Mouse (Mus musculus): Measurements from ENCODE around the gene Tmem88b.
"Not testable (repeated sequence)": the region's sequence is repeated elsewhere in the genome, so short reads cannot be mapped to it uniquely, and the experiment has no call there.

Tmem88b gene

GRCm38 (mm10) chr4:155788833-155789232, 3.2 kb upstream of the Tmem88b start:
- DNase-seq (ENCODE audit: inconsistent ontology term): not testable (repeated sequence)

GRCm38 (mm10) chr4:155788300-155788699, 2.6 kb upstream of the Tmem88b start:
- no peak for DNase-seq (ENCODE audit: inconsistent ontology term)

- no peak for DNase-seq (ENCODE audit: inconsistent ontology term)
These were observed 428 bp downstream of the Tmem88b start for GRCm38 (mm10) chr4:155785246-155785645.

GRCm38 (mm10) chr4:155784081-155784701, 1.5 kb downstream of the Tmem88b start:
- peak; percentile 86 for DNase-seq (ENCODE audit: inconsistent ontology term)

GRCm38 (mm10) chr4:155783486-155784080, 2.1 kb downstream of the Tmem88b start:
- DNase-seq (ENCODE audit: inconsistent ontology term): no peak

GRCm38 (mm10) chr4:155780895-155781294, 4.8 kb downstream of the Tmem88b start:
- DNase-seq (ENCODE audit: inconsistent ontology term): no peak

- no peak for DNase-seq (ENCODE audit: inconsistent ontology term)
These were observed 6.2 kb downstream of the Tmem88b start for GRCm38 (mm10) chr4:155779498-155779897.

GRCm38 (mm10) chr4:155777816-155778215, 7.9 kb downstream of the Tmem88b start:
- DNase-seq (ENCODE audit: inconsistent ontology term): no peak

- no peak for DNase-seq (ENCODE audit: inconsistent ontology term)
These were observed 8.9 kb downstream of the Tmem88b start for GRCm38 (mm10) chr4:155776704-155777335.

- peak; percentile 92 for DNase-seq (ENCODE audit: inconsistent ontology term)
These were observed 9.8 kb downstream of the Tmem88b start for GRCm38 (mm10) chr4:155775855-155776254.

- DNase-seq (ENCODE audit: inconsistent ontology term): peak; percentile 42
These were observed 10.5 kb downstream of the Tmem88b start for GRCm38 (mm10) chr4:155774971-155775740.

- peak; percentile 93 for DNase-seq (ENCODE audit: inconsistent ontology term)
These were observed 11.4 kb downstream of the Tmem88b start, which contains the start of gene Vwa1 for GRCm38 (mm10) chr4:155774280-155774754. Vwa1 (minus strand) TSS chr4:155774698.

GRCm38 (mm10) chr4:155773335-155774078, 12.2 kb downstream of the Tmem88b start:
- no peak for DNase-seq (ENCODE audit: inconsistent ontology term)

GRCm38 (mm10) chr4:155772786-155773185, 12.9 kb downstream of the Tmem88b start:
- no peak for DNase-seq (ENCODE audit: inconsistent ontology term)

- no peak for DNase-seq (ENCODE audit: inconsistent ontology term)
These were observed 14.0 kb downstream of the Tmem88b start for GRCm38 (mm10) chr4:155771706-155772105.

GRCm38 (mm10) chr4:155770626-155771025, 15.0 kb downstream of the Tmem88b start:
- DNase-seq (ENCODE audit: inconsistent ontology term): peak; percentile 11

- peak; percentile 90 for DNase-seq (ENCODE audit: inconsistent ontology term)
These were observed 15.7 kb downstream of the Tmem88b start for GRCm38 (mm10) chr4:155769880-155770512.

GRCm38 (mm10) chr4:155769496-155769879, 16.2 kb downstream of the Tmem88b start:
- no peak for DNase-seq (ENCODE audit: inconsistent ontology term)

GRCm38 (mm10) chr4:155762357-155762756, 23.3 kb downstream of the Tmem88b start:
- no peak for DNase-seq (ENCODE audit: inconsistent ontology term)

- DNase-seq (ENCODE audit: inconsistent ontology term): no peak
These were observed 24.1 kb downstream of the Tmem88b start for GRCm38 (mm10) chr4:155761356-155762099.
